ENCODE assay signal across 9 mouse cellular contexts in the genomic region with DNA sequence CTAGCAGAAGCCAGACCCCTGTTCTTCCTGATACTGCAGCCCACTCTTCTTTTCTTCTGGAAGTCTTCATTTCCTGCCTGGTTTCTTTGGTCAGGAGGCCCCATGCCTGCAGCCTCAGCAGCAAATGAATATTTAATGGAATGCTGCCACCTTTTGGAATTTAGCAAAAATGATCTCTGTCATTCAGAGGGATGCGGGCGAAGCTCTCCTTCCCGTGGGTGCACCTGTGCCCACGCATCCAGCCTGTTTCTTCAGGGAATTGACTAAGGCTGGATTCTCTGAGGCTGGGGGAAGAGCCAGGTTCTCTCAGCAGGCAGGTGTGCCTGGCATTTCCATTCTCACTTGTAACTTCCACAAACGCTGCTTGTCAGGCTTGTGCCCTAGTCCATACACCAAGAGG.
A peak's percentile ranks its signal among the peaks of the same experiment; 100 is the strongest.
DNase-seq lines count a peak whose midpoint lies in the region; ATAC-seq and TF ChIP-seq lines count a peak whose summit lies in the region.
"Had no signal": no experiment of that assay in that cellular context is flagged by ENCODE, and none has a peak within 500 bp of the region (broad histone marks: within the 10 kb centered on the region; RNA-seq: fewer than 3 reads in every experiment).

No protein-coding gene starts in this region.

- no peak overlapping the region for H3K9ac ChIP-seq in forebrain, postnatal 0 days
- H3K9ac ChIP-seq: liver, embryonic 15.5 days had no signal

- no peaks in the 10 kb centered on the region for H3K9me3 ChIP-seq in forebrain, postnatal 0 days (ENCODE audit: low read length)
- no peaks in the 10 kb centered on the region for H3K9me3 ChIP-seq in forebrain, embryonic 10.5 days
- H3K9me3 ChIP-seq: liver, embryonic 15.5 days had no signal

- peak; percentile 64 for DNase-seq in forebrain, postnatal 0 days
- DNase-seq in forebrain, embryonic 10.5 days (ENCODE audit: extremely low spot score, low spot score): no peak
- peak; percentile 69 for DNase-seq in MN1 (ENCODE audit: low spot score)
- DNase-seq in frontal cortex, postnatal 36 days (ENCODE audit: low spot score in 2 of 2): peak; percentile 53 to 60
- DNase-seq in left cerebral cortex, adult 2 months (ENCODE audit: extremely low spot score in 1 of 2, low spot score in 2 of 2): peak; percentile 60 to 77
- no peak for DNase-seq in spleen, postnatal 14 days (ENCODE audit: low spot score in 2 of 2)
- DNase-seq in ovary, adult 18-20 months (ENCODE audit: low spot score): no peak

- no peaks in the 10 kb centered on the region for H3K4me1 ChIP-seq in forebrain, postnatal 0 days (ENCODE audit: insufficient read depth)
- peaks cover 25% of the 10 kb centered on the region for H3K4me1 ChIP-seq in forebrain, embryonic 10.5 days
- H3K4me1 ChIP-seq: liver, embryonic 15.5 days had no signal

- no peaks in the 10 kb centered on the region for H3K27me3 ChIP-seq in forebrain, postnatal 0 days (ENCODE audit: insufficient read depth, low read length)
- peaks cover 26% of the 10 kb centered on the region for H3K27me3 ChIP-seq in forebrain, embryonic 10.5 days (ENCODE audit: poor library complexity, severe bottlenecking)
- H3K27me3 ChIP-seq: liver, embryonic 15.5 days had no signal

- peak; percentile 7; the same call in 1 of the 2 replicates for ATAC-seq in forebrain, postnatal 0 days
- ATAC-seq in monocyte, adult 5-6 weeks (replicated peaks; ENCODE audit: insufficient number of reproducible peaks, low FRiP score, low TSS enrichment, poor library complexity, severe bottlenecking): no peak

- H3K4me2 ChIP-seq in forebrain, postnatal 0 days (ENCODE audit: low read depth): no peak overlapping the region
- H3K4me2 ChIP-seq: liver, embryonic 15.5 days had no signal

- no peak overlapping the region for H3K4me3 ChIP-seq in forebrain, postnatal 0 days (ENCODE audit: low read depth, low read length)
- no peak overlapping the region for H3K4me3 ChIP-seq in forebrain, embryonic 10.5 days
- H3K4me3 ChIP-seq in left cerebral cortex, adult 2 months: no peak overlapping the region
- H3K4me3 ChIP-seq: liver, embryonic 15.5 days had no signal

- intact Hi-C loops in left cerebral cortex, adult 2 months (cut with DNase I): loop anchor here (2.0 to 5.0 kb wide), 4 partner anchors 62 to 397 kb away; no protein-coding TSS in a partner anchor

- no peaks in the 10 kb centered on the region for H3K36me3 ChIP-seq in forebrain, postnatal 0 days (ENCODE audit: insufficient read depth)
- H3K36me3 ChIP-seq in forebrain, embryonic 10.5 days (replicated peaks): no peaks in the 10 kb centered on the region
- H3K36me3 ChIP-seq: liver, embryonic 15.5 days had no signal

- TF ChIP-seq CTCF in forebrain, postnatal 0 days (IDR thresholded peaks at IDR 0.05; ENCODE audit: low read depth): peak; percentile 60
- peak; percentile 53 for TF ChIP-seq CTCF in left cerebral cortex, adult 2 months (IDR thresholded peaks at IDR 0.05)

- H3K27ac ChIP-seq in forebrain, postnatal 0 days (ENCODE audit: low read depth, low read length): no peak overlapping the region
- no peak overlapping the region for H3K27ac ChIP-seq in forebrain, embryonic 10.5 days
- no peak overlapping the region for H3K27ac ChIP-seq in left cerebral cortex, adult 2 months
- H3K27ac ChIP-seq: liver, embryonic 15.5 days had no signal

- WGBS in forebrain, postnatal 0 days: 46% methylated on average over 5 of the region's 5 CpGs
- WGBS in forebrain, embryonic 10.5 days: 76% methylated on average over 5 of the region's 5 CpGs

Comparison
In these comparisons a context has a peak if more than half of its experiments do, and no peak if none do; other contexts are left out.
1. DNase-seq: peak in forebrain, postnatal 0 days (single experiment), MN1 (single experiment), frontal cortex, postnatal 36 days (2 of 2) and left cerebral cortex, adult 2 months (2 of 2); none in forebrain, embryonic 10.5 days (single experiment), spleen, postnatal 14 days (0 of 2) and ovary, adult 18-20 months (single experiment).